Mouse (Mus musculus): ENCODE data around the gene Olfr204. TPM values are rescaled to one million over a fixed set of nuclear protein-coding genes. Genes with fewer than 3 reads are reported as not detected.
"Not testable (repeated sequence)": the region's sequence is repeated elsewhere in the genome, so short reads cannot be mapped to it uniquely, and the experiment has no call there.

The Olfr204 gene
- not detected in 2 replicates for polyA plus RNA-seq (2011; ENCODE audit: insufficient read depth, insufficient read length, low replicate concordance, missing spikeins)

DNA sequence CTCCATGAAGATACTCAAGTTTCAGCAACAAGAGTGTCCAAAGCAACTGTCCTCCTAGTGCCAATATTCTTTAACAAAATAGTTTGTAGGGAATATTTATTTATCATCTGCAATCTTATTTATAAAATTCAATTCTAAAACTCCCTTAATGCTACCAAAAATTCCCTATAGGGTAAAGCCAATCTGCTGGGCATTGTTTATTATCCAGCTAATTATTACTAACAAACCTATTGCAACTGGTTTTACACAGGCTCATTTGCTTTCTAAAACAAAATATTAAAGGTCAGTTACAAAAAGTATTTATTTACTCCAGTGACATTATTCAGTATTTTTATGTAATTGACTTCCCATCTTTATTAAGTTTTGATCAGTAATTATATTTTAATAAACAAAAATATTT, at the start of gene Olfr204:
Gene Olfr204, minus strand, starts transcription at position 101 of the 400 bp plus-strand sequence.
- H3K4me3 ChIP-seq (replicated peaks; ENCODE audit: control insufficient read depth, low read depth, low read length) = no peak within 1 kb of the TSS
- TF ChIP-seq CTCF (IDR thresholded peaks at IDR 0.05; ENCODE audit: control insufficient read depth, insufficient read depth, low read length) = no peak
- TF ChIP-seq POLR2A (IDR thresholded peaks at IDR 0.05; ENCODE audit: borderline replicate concordance, control insufficient read depth, low read depth, low read length) = no peak
- no peak within 1 kb of the TSS for H3K27ac ChIP-seq (ENCODE audit: control insufficient read depth, insufficient read depth, low read depth, low read length, poor library complexity)
- no peaks in the 10 kb centered on the region for H3K4me1 ChIP-seq (ENCODE audit: control insufficient read depth, insufficient read depth, low read length)

- Histone ChIP-seq H3K27ac (ENCODE audit: control insufficient read depth, insufficient read depth, low read depth, low read length, poor library complexity) (no peak within 1 kb of the TSS), H3K4me1 (ENCODE audit: control insufficient read depth, insufficient read depth, low read length) (no peaks in the 10 kb centered on the region), H3K4me3 (replicated peaks; ENCODE audit: control insufficient read depth, low read depth, low read length) (no peak within 1 kb of the TSS)
- TF ChIP-seq CTCF (IDR thresholded peaks at IDR 0.05; ENCODE audit: control insufficient read depth, insufficient read depth, low read length) = no peak
- no peak for TF ChIP-seq POLR2A (IDR thresholded peaks at IDR 0.05; ENCODE audit: borderline replicate concordance, control insufficient read depth, low read depth, low read length)
- 71% methylated on average over 2 of the region's 2 CpGs for WGBS
Observed at GRCm38 (mm10) chr16:59363893-59364292, 45.8 kb upstream of the Olfr204 start, which contains the start of gene Olfr209. TSS of gene Olfr209 (minus strand) at chr16:59363993.

GRCm38 (mm10) chr16:59349146-59349545, 31.1 kb upstream of the Olfr204 start, which contains the start of gene Olfr206:
TSS of gene Olfr206 (minus strand) at chr16:59349246.
- Histone ChIP-seq H3K4me1 (ENCODE audit: control insufficient read depth, insufficient read depth, low read length) (no peaks in the 10 kb centered on the region), H3K27ac (ENCODE audit: control insufficient read depth, insufficient read depth, low read depth, low read length, poor library complexity) (no peak within 1 kb of the TSS), H3K4me3 (replicated peaks; ENCODE audit: control insufficient read depth, low read depth, low read length) (no peak within 1 kb of the TSS)
- TF ChIP-seq CTCF (IDR thresholded peaks at IDR 0.05; ENCODE audit: control insufficient read depth, insufficient read depth, low read length) = no peak
- TF ChIP-seq POLR2A (IDR thresholded peaks at IDR 0.05; ENCODE audit: borderline replicate concordance, control insufficient read depth, low read depth, low read length) = no peak
- 70% methylated on average over 1 of the region's 1 CpGs for WGBS

DNA sequence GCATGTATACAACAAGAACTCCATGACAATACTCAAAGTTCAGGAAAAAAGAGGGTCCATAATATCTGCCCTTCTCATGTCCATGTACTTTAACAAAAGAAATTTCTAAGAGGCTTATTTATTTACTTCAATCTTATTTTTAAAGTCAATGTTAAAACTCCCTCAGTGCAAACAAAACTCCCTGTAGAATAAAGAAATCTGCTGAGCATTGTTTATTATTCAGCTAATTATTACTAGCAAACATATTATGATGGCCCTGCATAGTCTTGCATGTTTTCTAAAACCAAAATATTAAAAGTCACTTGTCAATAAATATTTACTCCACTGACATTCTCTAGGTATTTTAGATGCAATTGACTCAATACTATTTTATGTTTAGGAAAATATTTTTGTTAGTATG, 13.0 kb upstream of the Olfr204 start, which contains the start of gene Olfr205:
Gene Olfr205, minus strand, starts transcription at position 101 of the 400 bp plus-strand sequence.
- H3K4me1 ChIP-seq (ENCODE audit: control insufficient read depth, insufficient read depth, low read length) = no peaks in the 10 kb centered on the region
- H3K27ac ChIP-seq (ENCODE audit: control insufficient read depth, insufficient read depth, low read depth, low read length, poor library complexity) = no peak within 1 kb of the TSS
- TF ChIP-seq POLR2A (IDR thresholded peaks at IDR 0.05; ENCODE audit: borderline replicate concordance, control insufficient read depth, low read depth, low read length) = no peak
- TF ChIP-seq CTCF (IDR thresholded peaks at IDR 0.05; ENCODE audit: control insufficient read depth, insufficient read depth, low read length) = no peak
- no peak within 1 kb of the TSS for H3K4me3 ChIP-seq (replicated peaks; ENCODE audit: control insufficient read depth, low read depth, low read length)

DNA sequence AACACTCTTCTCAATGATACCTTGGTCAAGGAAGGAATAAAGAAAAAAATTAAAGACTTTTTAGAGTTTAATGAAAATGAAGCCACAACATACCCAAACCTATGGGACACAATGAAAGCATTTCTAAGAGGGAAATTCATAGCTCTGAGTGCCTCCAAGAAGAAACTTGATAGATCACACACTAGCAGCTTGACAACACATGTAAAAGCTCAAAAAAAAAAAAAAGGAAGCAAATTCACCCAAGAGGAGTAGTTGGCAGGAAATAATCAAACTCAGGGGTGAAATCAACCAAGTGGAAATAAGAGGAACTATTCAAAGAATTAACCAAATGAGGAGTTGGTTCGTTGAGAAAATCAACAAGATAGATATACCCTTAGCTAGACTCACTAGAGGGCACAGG, 5.2 kb upstream of the Olfr204 start:
- H3K27ac ChIP-seq (ENCODE audit: control insufficient read depth, insufficient read depth, low read depth, low read length, poor library complexity); H3K4me1 ChIP-seq (ENCODE audit: control insufficient read depth, insufficient read depth, low read length); H3K4me3 ChIP-seq (replicated peaks; ENCODE audit: control insufficient read depth, low read depth, low read length): not testable (repeated sequence)
- 26% methylated on average over 1 of the region's 1 CpGs for WGBS

DNA sequence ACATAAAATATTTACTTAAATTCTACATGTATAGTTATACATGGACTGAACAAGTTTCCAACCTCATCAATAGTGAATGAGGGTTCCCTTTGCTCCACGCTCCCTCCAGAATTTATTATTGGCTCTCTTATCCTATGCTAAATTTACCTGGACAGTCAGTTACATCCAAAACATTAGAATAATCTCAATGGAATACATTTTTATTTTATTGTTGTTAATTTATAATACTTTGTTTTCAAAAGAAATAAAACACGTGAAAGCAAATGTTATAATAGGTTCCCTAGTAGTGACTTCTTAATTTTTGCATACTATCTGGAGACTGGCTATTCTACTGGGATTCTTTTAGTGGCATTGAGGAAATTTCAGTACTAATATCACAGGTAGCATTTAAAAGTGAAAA, 19.5 kb downstream of the Olfr204 start, which contains the start of gene Olfr203:
Gene Olfr203, plus strand, starts transcription at position 301 of the 400 bp plus-strand sequence.
- WGBS = 71% methylated on average over 2 of the region's 2 CpGs
- TF ChIP-seq POLR2A (IDR thresholded peaks at IDR 0.05; ENCODE audit: borderline replicate concordance, control insufficient read depth, low read depth, low read length) (no peak), CTCF (IDR thresholded peaks at IDR 0.05; ENCODE audit: control insufficient read depth, insufficient read depth, low read length) (no peak)
- Histone ChIP-seq H3K4me3 (replicated peaks; ENCODE audit: control insufficient read depth, low read depth, low read length) (no peak within 1 kb of the TSS), H3K27ac (ENCODE audit: control insufficient read depth, insufficient read depth, low read depth, low read length, poor library complexity) (no peak within 1 kb of the TSS), H3K4me1 (ENCODE audit: control insufficient read depth, insufficient read depth, low read length) (no peaks in the 10 kb centered on the region)

GRCm38 (mm10) chr16:59287576-59287975, 30.5 kb downstream of the Olfr204 start:
- not testable (repeated sequence) for H3K4me1 ChIP-seq (ENCODE audit: control insufficient read depth, insufficient read depth, low read length); H3K27ac ChIP-seq (ENCODE audit: control insufficient read depth, insufficient read depth, low read depth, low read length, poor library complexity); H3K4me3 ChIP-seq (replicated peaks; ENCODE audit: control insufficient read depth, low read depth, low read length)
- WGBS = 47% methylated on average over 9 of the region's 9 CpGs

DNA sequence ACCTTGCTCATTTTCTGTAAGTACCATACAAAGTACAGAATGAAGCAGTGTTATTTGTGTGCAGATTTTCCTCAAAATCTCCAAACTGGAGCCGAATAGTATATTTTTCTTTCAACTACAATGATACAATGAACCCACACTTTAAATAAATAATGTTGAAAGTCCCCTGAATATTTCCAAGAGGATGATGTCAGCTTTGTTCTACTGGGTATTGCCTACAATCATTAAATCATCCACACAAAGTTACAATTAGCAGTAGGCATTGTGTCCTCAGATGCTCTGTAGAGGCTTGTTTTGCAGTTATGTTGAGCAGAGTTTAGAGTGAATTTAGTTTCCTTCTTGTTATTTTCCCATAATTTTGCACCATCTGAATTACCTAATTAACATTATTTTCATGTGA, 31.4 kb downstream of the Olfr204 start, which contains the start of gene Olfr202:
Gene Olfr202, minus strand, starts transcription at position 101 of the 400 bp plus-strand sequence.
- H3K27ac ChIP-seq (ENCODE audit: control insufficient read depth, insufficient read depth, low read depth, low read length, poor library complexity) = no peak within 1 kb of the TSS
- 72% methylated on average over 1 of the region's 1 CpGs for WGBS
- H3K4me1 ChIP-seq (ENCODE audit: control insufficient read depth, insufficient read depth, low read length) = no peaks in the 10 kb centered on the region
- no peak for TF ChIP-seq POLR2A (IDR thresholded peaks at IDR 0.05; ENCODE audit: borderline replicate concordance, control insufficient read depth, low read depth, low read length)
- TF ChIP-seq CTCF (IDR thresholded peaks at IDR 0.05; ENCODE audit: control insufficient read depth, insufficient read depth, low read length) = no peak
- H3K4me3 ChIP-seq (replicated peaks; ENCODE audit: control insufficient read depth, low read depth, low read length) = no peak within 1 kb of the TSS

GRCm38 (mm10) chr16:59283476-59283875, 34.6 kb downstream of the Olfr204 start:
- H3K4me3 ChIP-seq (replicated peaks; ENCODE audit: control insufficient read depth, low read depth, low read length) = no peak overlapping the region
- no peak overlapping the region for H3K27ac ChIP-seq (ENCODE audit: control insufficient read depth, insufficient read depth, low read depth, low read length, poor library complexity)
- TF ChIP-seq POLR2A (IDR thresholded peaks at IDR 0.05; ENCODE audit: borderline replicate concordance, control insufficient read depth, low read depth, low read length) (no peak), CTCF (IDR thresholded peaks at IDR 0.05; ENCODE audit: control insufficient read depth, insufficient read depth, low read length) (no peak)
- WGBS = 67% methylated on average over 1 of the region's 1 CpGs
- no peaks in the 10 kb centered on the region for H3K4me1 ChIP-seq (ENCODE audit: control insufficient read depth, insufficient read depth, low read length)
